Mouse (Mus musculus) thymus, adult 2 months (tissue): ENCODE measurements around the gene Igsf21.

Experiments used
- CTCF ChIP-seq: fragments of 200-500 bp; IDR thresholded peaks from 2 replicates; pipeline ENCODE4 v1.5.1; 2012; ENCODE audit warnings: mild to moderate bottlenecking, control low read depth, low read length, moderate library complexity, borderline replicate concordance; ENCODE audit not compliant: control insufficient read depth, poor library complexity, insufficient read depth; ENCODE audit errors: extremely low read depth
- POLR2A ChIP-seq: fragments of 200-500 bp; IDR thresholded peaks from 2 replicates; pipeline ENCODE4 v1.6.1; 2012; ENCODE audit warnings: mild to moderate bottlenecking, low read length, control low read depth, moderate library complexity; ENCODE audit not compliant: control insufficient read depth, poor library complexity, insufficient read depth; ENCODE audit errors: extremely low read depth

DNA sequence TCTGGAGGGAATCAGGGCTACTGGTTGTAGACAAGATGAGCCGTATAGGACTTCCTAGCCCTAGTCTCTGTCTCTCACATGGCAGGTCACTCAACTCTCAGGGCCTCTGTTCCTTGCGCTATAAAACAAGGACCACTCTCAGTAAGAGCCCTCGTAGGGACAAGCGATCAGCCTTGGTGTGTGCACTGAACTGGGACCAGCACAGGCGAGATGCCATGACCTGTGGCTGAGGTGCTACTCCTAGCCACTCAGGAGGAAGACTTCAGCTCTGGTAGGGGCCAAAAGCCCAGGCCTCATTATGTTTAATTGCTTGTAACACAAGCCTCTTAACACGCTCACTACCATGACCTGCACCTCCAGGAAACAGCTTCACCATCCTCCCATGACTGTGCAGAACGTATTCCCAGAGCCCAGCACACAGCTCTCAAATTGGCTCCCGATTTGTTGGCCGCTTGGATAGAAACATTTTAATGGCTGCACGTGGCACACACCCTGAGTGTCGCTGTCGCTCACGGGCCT lies 183.4 kb downstream of the Igsf21 start:
- TF ChIP-seq CTCF (no peak), POLR2A (no peak)
